Mouse (Mus musculus) liver, adult 2 months (tissue): ENCODE data around the gene Nyx. TPM values are rescaled to one million over a fixed set of nuclear protein-coding genes. Genes with fewer than 3 reads are reported as not detected.

Source experiments
- DNase-seq: peaks from one replicate; pipeline ENCODE4 v3.0.0-alpha.2; 2011; ENCODE audit warnings: low read depth, low spot score; ENCODE audit errors: extremely low read depth
- H3K27ac ChIP-seq: fragments of 200-500 bp; replicated peaks from 2 replicates; pipeline ENCODE4 v1.5.1; 2012; ENCODE audit warnings: low read depth, mild to moderate bottlenecking, control low read depth, inconsistent platforms, low read length; ENCODE audit not compliant: insufficient read depth
- H3K27me3 ChIP-seq: fragments of 200-500 bp; 2 replicates; pipeline ENCODE4 v1.6.1; 2012; ENCODE audit warnings: mild to moderate bottlenecking, moderate library complexity, low read length, inconsistent platforms; ENCODE audit not compliant: control insufficient read depth, insufficient read depth
- H3K36me3 ChIP-seq: fragments of 200-500 bp; 2 replicates; pipeline ENCODE4 v1.6.1; 2012; ENCODE audit warnings: low read length, inconsistent platforms; ENCODE audit not compliant: control insufficient read depth, insufficient read depth
- H3K4me1 ChIP-seq: fragments of 200-500 bp; 2 replicates; pipeline ENCODE4 v1.6.1; 2011; ENCODE audit warnings: low read length; ENCODE audit not compliant: control insufficient read depth, insufficient read depth
- H3K4me3 ChIP-seq: fragments of 200-500 bp; 2 replicates; pipeline ENCODE4 v1.5.1; 2011; ENCODE audit warnings: low read depth, mild to moderate bottlenecking, control low read depth, low read length, moderate library complexity; ENCODE audit not compliant: insufficient read depth
- H3K79me2 ChIP-seq: fragments of 200-500 bp; 2 replicates; pipeline ENCODE4 v1.6.1; 2012; ENCODE audit warnings: inconsistent platforms, mild to moderate bottlenecking, low read length, moderate library complexity; ENCODE audit not compliant: control insufficient read depth, insufficient read depth
- H3K9ac ChIP-seq: fragments of 200-500 bp; 2 replicates; pipeline ENCODE4 v1.6.1; 2012; ENCODE audit warnings: low read depth, mild to moderate bottlenecking, control low read depth, inconsistent platforms, low read length
- CTCF ChIP-seq: fragments of 200-500 bp; IDR thresholded peaks from 2 replicates; pipeline ENCODE4 v1.5.1; 2011; ENCODE audit warnings: low read depth, low read length, control low read depth
- POLR2A ChIP-seq: fragments of 200-500 bp; IDR thresholded peaks from 2 replicates; pipeline ENCODE4 v1.6.1; 2011; ENCODE audit warnings: low read length, control low read depth; ENCODE audit not compliant: insufficient read depth; ENCODE audit errors: extremely low read depth
- WGBS: fragments of 180-500 bp; shearing (Covaris S2); methylation state at CpG from one replicate; pipeline ENCODE4 v1.1.7; 2018; 5-methylcytosine and 5-hydroxymethylcytosine counted together
- polyA plus RNA-seq: library from polyadenylated mRNA; depleted of rRNA; stranded (reverse); fragments of >200 nt; gene quantifications from 2 replicates; pipeline ENCODE4 v1.2.3, GENCODE M21; 2012; rRNA removed
- total RNA-seq: library from RNA; depleted of rRNA; stranded (reverse); fragments of >200 nt; gene quantifications from 2 replicates; pipeline ENCODE4 v1.2.3, GENCODE M21; 2014; rRNA removed

Gene Nyx
- total and polyA plus RNA-seq, 2 experiments: 0.01 TPM; not detected in 1

GRCm38 (mm10) chrX:13521288-13521687 lies 55.4 kb downstream of the Nyx start:
- DNase-seq: no peak
- Histone ChIP-seq H3K4me1 (no peaks in the 10 kb centered on the region; the same call in 1 of the 2 replicates), H3K4me3 (no peak overlapping the region), H3K79me2 (no peaks in the 10 kb centered on the region), H3K9ac (no peak overlapping the region), H3K27ac (no peak overlapping the region), H3K27me3 (no peaks in the 10 kb centered on the region), H3K36me3 (no peaks in the 10 kb centered on the region; the same call in 1 of the 2 replicates)
- 95% methylated on average over 8 of the region's 8 CpGs for WGBS
- TF ChIP-seq CTCF: no peak
- no peak for TF ChIP-seq POLR2A

Other genes with a start within 250 kb of the Nyx start
- 128 and 147 TPM in 2 replicates for gene Ddx3x, start 185.1 kb upstream of the Nyx start, total RNA-seq
- gene Ddx3x, start 185.1 kb upstream of the Nyx start, polyA plus RNA-seq: 19.9 and 24.5 TPM in 2 replicates
- gene Gpr34, start 166.0 kb downstream of the Nyx start, total RNA-seq: 0.09 and 0.27 TPM in 2 replicates
- gene Gpr34, start 166.0 kb downstream of the Nyx start, polyA plus RNA-seq: not detected in 2 replicates
- gene Gpr82, start 195.3 kb downstream of the Nyx start, total RNA-seq: not detected in 2 replicates
- gene Gpr82, start 195.3 kb downstream of the Nyx start, polyA plus RNA-seq: not detected in 2 replicates